Mouse (Mus musculus): Measurements from ENCODE around the gene Olfr648.

Olfr648 gene

DNA sequence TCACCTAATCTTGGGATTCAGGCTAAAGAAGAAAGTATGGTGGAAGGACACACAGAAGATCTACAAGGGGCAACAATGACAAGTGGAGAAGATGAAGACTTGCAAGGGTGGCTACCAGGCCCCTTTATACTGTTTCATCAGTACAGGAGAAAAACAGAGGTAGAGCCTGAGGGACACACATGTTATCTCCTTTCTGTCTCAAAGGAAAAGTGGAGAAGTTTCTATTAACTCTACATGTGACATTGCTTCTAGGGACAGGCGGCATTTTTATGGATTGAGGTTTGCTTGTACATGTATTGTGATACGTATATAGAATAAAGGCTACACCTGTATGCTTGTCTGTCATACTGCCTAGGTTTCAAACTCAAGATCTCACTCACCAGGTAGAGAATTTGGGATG, at the start of gene Olfr648:
Gene Olfr648, minus strand, starts transcription at position 101 of the 400 bp plus-strand sequence.
- DNase-seq = no peak

DNA sequence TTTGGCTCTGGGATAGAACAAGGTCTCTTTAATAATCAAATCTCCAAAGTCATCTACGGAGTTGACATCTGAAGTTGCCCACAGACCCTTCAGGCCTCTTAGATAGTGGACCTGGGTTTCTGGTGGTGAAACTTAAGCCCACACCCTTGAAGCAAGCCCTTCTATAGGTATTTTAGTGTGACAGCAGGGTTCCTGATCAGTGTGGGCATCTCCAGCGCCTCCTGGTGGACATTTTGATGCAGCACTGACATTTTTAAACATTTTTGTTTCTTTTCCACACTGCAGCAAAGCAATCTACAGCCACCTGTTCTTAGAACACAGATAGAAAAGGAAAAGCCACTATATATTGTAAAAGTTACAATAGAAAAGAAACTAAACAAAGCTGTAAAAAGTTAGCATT, 48.0 kb upstream of the Olfr648 start:
- peak; percentile 10 for DNase-seq

DNA sequence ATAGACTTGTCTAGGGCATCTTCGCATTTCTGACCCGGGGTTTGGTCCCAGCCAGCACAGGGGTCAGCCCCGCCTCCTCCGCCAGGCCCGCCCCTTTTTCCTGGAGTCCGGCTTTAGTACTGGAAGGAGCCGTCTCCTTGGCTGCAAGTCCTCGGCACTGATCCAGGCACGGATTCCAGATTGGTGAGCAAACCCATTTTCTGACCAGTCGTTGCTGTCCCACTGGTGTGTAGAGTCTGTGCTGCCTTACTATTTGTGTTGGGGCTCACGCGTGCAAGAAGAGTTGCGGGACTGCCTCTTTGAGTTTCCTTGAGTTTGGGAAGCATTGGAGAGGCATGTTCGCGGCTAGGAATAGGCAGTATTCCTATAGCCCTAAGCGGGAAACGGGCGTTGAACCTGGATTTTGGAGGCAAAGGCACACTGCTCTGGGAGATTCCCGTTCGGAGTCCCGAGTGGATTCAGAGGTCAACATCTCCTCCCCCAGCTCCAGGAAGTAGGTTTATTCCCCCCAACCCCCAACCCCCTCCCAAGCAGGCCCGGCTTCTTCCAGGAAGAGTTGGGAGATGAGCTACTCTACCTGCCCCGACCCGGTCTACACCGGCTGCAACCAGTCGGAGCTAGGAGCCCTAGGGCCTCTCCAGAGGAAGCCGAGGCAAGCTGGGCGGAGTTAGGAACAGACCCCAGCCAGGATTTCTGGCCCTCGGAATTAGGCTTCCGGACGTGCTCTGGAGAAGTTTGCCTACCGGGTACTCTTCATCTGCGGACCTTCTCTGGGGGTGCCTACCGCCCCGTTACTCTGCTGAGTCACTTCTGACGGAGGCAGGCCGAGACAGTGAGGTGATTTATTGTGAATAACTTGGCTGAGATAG, 35.7 kb upstream of the Olfr648 start, which contains the start of gene Trim6:
Gene Trim6, plus strand, starts transcription at position 93 of the 869 bp plus-strand sequence.
- peak; percentile 56 for DNase-seq

DNA sequence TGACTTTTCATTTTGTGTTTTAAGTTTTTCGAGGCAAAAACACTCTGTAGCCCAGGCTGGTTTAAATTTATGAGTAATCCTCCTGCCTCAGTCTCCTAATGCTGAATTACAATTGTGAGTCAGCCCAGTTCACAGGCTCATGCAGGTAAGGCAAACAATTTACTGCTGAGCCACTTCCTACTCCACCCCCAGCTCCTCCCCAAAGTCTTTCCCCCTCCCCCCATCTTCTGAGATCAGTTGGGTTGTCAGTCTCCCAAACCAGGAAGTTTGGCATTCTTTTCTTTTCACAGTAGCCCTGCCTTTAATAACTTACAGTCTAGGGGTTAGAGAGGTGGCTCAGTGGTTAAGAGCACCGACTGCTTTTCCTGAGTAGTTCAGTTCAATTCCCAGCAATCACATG, 34.7 kb upstream of the Olfr648 start:
- DNase-seq = no peak

DNA sequence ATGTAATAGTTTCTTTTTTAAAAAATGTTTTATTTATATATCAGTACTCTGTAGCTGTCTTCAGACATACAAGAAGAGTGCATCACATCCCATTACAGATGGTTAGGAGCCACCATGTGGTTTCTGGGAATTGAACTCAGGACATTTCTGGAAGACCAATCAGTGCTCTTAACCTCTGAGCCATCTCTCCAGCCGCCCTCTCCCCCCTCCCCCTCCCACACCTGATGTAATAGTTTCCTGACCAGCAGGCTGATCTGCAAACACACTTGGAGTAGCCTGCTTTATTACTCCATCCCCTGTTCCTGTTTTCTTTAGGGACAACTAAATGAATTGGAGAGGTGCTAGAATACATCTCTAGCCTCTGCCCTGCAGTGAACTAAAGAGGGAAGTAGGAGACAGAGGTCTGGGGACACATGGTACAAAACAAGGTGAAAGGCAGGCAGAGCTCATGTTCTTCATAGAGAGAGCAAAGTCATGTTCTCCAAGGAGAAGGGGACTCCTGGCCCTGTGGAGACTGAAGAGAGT, 32.9 kb upstream of the Olfr648 start:
- DNase-seq = no peak

DNA sequence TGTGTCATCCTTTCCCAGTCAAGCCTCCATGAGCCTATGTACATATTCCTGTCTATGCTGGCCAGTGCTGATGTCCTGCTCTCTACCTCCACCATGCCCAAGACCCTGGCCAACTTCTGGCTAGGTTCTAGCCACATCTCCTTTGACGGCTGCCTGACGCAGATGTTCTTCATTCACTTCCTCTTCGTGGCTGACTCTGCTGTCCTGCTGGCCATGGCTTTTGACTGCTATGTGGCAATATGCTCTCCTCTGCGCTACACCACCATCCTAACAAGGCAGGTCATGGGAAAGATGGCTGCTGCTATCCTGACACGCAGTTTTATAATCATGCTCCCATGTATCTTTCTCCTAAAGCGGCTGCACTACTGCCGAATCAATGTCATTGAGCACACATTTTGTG, 23.0 kb upstream of the Olfr648 start:
- no peak for DNase-seq

DNA sequence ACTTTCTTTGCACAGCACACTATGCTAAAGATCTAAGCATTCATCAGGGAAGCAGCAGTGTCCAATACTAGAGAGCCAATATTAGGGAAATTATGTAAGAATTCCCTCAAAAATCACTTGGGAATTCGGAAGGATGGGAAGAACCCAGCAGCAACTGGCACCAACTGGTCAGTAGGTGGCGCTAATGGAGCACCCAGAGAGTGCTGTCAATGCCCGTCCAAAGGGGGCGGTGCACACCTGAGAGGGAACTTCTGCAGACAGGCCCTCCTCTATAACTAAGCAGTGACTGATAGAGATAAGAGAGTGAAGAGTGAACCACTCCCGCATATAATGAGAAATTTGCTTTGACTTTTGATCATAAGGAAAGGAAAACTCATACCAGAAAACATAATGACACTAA, 16.6 kb upstream of the Olfr648 start:
- peak; percentile 67 for DNase-seq

DNA sequence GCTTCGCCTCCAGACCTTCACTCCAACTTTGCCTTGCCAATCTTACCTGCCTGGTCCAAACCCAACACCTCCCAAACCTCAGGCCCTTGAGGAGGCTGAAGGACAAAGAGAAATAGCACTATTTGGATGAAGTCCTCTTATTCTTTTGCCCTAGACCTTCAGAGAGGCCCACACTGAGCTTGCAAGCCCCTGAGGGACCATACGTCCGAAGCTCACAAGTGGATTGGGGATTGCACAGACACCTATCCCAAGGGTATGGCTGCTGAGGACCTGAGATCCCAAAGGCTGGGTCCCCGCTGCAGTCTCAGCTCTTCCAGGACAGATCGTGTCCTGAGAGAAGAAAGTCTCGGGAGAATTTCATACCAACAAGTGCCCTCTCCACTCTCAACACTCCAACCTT, 12.7 kb upstream of the Olfr648 start, which contains the start of gene Olfr649:
Gene Olfr649, minus strand, starts transcription at position 101 of the 400 bp plus-strand sequence.
- no peak for DNase-seq

DNA sequence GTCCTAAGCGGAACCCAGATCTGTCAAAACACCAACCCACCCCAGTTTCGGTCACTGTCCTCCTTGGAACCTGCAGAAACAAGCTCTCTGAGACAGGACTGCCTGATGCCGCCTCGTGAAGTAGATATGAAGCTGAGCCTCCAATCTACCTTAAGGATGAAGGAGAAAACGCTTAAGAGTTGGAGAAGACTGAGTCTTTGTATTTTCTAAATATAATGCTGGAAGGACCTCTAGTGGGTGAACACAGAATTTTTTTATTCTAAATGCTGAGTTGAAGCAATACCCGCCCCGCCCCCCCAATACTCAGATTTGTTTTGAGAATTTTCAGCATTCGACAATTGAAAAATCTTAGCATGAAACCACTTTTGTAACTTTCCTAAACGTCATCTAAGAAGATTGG, 8.1 kb upstream of the Olfr648 start:
- no peak for DNase-seq

DNA sequence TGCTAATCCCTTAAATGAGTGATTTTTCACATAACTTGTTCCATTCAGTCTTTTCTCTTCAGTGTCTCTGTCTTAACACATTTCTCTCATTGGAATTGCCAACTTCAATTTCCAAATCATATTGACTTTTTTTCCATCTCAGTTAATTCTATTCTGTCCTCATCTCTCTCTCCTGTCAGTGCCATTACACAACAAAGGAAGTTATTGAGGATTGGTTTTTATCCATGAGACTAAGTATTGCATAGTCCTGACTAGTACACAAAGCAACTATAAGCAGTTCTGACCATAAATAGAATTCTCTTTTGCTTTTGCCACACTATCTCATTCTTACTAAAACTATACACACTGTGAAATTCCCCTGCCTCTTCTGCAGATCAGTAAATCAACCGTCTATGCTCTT, 4.1 kb downstream of the Olfr648 start:
- DNase-seq = no peak

DNA sequence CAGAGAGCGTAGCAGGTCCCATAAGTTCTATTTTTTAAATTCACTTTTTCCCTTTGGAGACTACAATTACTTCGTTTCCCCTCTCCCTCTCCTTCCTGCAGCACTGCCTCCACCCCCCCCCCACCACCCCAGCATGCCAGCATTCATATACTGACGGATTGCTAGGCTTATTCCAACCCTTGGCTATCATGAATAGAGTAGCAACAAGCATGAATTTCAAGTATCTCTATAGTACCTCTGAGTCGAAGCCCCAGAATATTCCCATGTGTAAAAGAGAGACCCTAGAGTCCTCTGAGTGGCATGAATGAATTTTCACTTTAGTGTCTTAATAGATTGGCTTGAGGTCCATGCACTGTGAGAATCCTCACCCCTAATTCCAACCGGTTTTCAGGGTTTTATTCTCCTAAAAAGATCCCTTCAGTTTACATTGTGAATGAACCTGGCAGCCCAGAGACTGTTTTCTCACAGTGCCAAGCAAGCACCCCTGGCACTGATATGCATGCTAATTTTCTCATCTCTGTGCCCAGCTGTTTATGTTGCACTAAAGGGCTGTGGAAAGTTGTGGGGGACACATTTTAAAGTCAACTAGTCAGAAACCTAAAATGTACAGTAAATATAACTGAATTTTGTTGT, 4.7 kb downstream of the Olfr648 start:
- no peak for DNase-seq

DNA sequence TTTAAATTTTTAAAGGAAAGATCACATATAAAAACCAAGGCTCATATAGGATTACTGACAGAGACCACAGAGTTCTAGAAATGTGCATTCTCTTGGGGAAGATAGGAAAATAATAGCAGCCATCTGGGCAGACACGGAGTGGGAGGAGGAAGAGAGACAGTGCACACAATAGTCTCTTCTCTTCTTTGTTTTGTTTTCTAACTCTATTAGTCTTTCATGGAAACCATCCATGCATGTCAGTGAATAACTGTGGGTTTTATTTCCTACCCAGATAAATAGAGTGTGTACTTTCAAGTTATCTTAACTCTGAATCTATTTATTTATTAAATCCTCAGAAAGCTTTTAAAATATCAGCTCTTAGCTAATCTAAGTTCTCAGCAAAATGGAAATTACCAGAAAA, 8.1 kb downstream of the Olfr648 start:
- peak; percentile 37 for DNase-seq

DNA sequence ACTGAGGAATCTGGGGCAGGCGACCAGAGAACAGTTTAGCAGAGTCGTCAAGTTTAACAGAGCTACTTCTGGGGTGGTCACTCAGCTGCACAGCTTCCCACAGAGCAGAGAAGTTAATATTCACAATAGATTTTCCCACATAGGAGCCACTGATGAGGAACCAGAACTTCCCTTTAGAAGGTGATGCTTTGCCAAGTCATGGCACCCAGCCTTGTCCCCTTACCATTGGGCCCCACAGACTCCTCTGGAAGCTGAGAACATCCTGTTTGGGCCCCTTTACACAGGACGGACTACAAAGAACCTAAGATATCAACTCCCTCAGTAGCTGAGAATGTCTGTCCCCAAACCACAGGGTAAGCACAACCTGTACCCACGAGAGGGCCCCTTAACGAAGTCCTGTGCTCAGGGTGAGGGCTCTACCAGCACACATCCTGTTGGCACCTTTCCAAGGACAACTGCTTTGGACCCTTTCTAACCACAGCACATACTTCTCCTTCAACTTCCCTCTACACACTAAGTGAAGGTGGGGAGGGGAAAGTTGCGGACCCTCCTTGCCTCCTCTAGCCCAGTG, 13.5 kb downstream of the Olfr648 start:
- DNase-seq = no peak

DNA sequence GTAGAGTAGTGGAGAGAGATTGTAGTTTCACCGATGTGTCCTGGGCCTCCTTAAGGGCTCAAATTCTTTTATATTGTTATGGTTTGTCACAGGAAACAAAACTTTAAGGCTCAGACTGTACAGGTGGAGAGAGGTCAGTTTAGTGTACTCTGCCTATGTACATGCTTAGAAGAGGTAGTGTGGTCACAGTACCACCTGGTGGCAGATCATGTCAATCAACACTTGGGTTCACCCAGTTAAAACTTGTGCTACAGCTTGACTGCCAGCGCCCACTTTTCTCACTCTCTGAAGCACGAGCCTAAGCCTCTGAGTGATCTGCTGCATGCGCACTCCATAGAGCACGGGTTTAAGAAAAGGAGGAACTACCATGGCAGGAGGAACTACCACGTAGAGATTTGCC, 16.1 kb downstream of the Olfr648 start:
- DNase-seq = no peak

DNA sequence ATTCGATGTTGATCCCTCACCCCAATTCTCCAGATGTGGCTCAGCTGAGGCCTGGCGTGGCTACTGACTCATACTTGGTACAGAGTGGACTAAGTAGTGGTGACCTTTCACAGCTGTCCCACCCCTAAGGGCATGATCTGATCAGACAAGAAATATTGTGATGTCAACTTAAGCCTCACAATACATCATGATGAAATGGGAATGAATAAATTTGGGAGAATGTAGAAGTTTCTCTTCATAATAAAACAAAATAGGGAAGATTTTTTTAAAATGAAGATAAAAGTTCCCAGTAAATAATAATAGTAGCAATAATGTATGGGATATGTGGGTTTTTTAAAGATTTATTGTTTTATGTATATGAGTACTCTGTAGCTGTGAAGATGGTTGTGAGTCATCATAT, 32.7 kb downstream of the Olfr648 start, which contains the start of gene Ubqlnl:
Gene Ubqlnl, minus strand, starts transcription at position 101 of the 400 bp plus-strand sequence.
- no peak for DNase-seq

DNA sequence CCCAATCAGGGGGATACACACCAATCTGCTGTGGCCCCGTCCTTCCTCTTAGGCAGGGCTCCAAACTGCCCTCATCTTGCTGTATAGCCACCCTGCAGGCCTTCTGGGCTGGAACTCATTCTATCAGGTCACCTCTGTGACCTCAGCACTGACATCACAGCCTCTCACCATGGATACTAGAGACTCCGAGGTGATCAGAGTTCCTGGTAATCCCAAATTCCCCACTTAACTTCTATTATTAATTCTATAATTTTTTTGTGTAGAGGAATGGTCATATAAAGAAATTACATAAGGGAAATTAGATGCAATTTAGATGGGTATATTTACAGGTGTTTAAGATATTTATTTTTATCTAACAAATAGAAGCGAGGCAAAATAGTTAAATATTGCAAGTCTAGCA, 40.0 kb downstream of the Olfr648 start, which contains the start of gene Ubqln3:
Gene Ubqln3, minus strand, starts transcription at position 101 of the 400 bp plus-strand sequence.
- DNase-seq = no peak

DNA sequence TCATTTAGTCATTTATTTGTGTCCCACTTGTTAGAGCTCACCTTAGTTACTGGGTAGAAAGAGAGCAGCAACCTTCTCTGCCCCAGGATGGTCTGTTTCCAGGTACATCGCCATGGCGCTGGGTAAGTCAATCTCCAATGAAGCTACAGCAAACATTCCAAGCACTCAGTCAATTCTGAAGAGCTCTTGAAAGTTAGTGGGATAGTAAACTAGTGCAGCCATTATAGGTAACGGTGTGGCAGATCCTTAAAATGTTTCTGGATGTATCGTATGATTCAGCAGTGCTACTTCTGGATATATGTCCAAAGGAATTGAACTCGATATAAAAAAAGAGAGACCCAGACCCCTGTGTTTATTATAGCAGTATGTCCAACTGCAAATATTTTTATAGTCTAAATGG, 45.9 kb downstream of the Olfr648 start, which contains the start of gene Olfr643:
Gene Olfr643, minus strand, starts transcription at position 101 of the 400 bp plus-strand sequence.
- no peak for DNase-seq

DNA sequence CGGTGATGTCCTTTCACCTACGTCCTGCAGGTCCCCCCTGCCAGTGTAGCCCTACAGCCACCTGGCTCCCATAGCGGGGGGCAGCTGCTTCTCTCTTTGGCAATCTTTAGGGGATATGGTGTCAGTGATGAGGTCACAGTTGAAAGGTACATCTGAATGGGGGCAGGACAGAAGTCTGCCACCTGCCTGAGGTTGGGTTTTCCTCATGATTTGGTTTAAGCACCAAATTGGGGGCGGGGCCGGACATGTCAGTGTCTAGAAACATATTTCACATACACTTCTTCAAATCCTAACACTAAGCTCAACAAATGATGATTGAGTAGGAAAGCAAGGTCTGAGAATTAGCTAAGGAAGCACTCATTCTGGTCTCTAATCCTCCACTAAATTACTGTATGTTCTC, 53.5 kb downstream of the Olfr648 start, which contains the start of gene Ubqln5:
Gene Ubqln5, minus strand, starts transcription at position 101 of the 400 bp plus-strand sequence.
- no peak for DNase-seq
